Mouse (Mus musculus): ENCODE data around the gene Gm21637. TPM values are rescaled to one million over a fixed set of nuclear protein-coding genes. Genes with fewer than 3 reads are reported as not detected.
"Not testable (repeated sequence)": the region's sequence is repeated elsewhere in the genome, so short reads cannot be mapped to it uniquely, and the experiment has no call there.

The Gm21637 gene
- not detected in 2 replicates for polyA plus RNA-seq (2015; fragmentation: Nextera tagmentation; extraction: Ambion mirVana)

DNA sequence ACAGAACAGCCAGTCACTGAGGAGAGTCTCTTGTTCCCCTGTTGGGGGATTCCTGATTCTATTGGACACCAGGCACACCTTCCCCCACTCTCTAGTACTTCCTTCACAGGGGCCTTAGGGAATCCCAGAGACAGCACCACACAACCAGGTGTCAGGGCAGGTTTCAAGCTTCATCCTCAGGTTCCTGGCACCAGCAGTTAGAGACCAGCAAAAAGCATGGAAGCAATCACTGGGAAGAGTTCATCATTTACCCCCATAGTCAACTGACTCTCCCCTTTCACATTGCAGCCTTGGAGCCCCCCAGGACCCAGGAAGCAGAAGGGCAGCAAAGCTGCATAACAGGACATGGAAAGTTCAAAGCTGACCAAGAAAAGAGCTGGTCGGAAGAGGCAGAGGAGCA lies at the start of gene Gm21637:
TSS of gene Gm21637 (plus strand) at position 301 of the 400 bp plus-strand sequence.
- not testable (repeated sequence) for H3K4me1 ChIP-seq; H3K36me3 ChIP-seq (replicated peaks); H3K27ac ChIP-seq; H3K4me2 ChIP-seq; H3K27me3 ChIP-seq (replicated peaks); H3K9ac ChIP-seq; ATAC-seq (replicated peaks); H3K9me3 ChIP-seq; H3K4me3 ChIP-seq
- WGBS, result no CpG with 5 or more reads among the region's 1 CpGs

Other genes starting within 250 kb of the Gm21637 start
- not detected in 2 replicates for gene Btbd35f25, start 244.9 kb upstream of the Gm21637 start, polyA plus RNA-seq (2015; fragmentation: Nextera tagmentation; extraction: Ambion mirVana)
- gene Btbd35f22, start 85.8 kb downstream of the Gm21637 start, polyA plus RNA-seq (2015; fragmentation: Nextera tagmentation; extraction: Ambion mirVana), result not detected in 2 replicates

All from midbrain, embryonic 15.5 days (tissue).